Mouse (Mus musculus) midbrain, embryonic 16.5 days (tissue): ENCODE measurements around the gene Adora3. TPM values are rescaled to one million over a fixed set of nuclear protein-coding genes. Genes with fewer than 3 reads are reported as not detected.

ENCODE experiments used
- ATAC-seq: fragments of 200-750 bp; cut with Nextera tagmentation; 2 replicates; pipeline ENCODE4 v1.8.0; 2017; ENCODE audit warnings: moderate TSS enrichment
- H3K27ac ChIP-seq: fragments of 300-500 bp; sonication (generic); 2 replicates; pipeline ENCODE4 v1.5.1; 2014; ENCODE audit warnings: mild to moderate bottlenecking, low read length, mixed read lengths
- H3K27me3 ChIP-seq: fragments of 300-500 bp; sonication (generic); 2 replicates; pipeline ENCODE4 v1.6.1; 2014; ENCODE audit warnings: low read depth, low read length, mixed read lengths; ENCODE audit not compliant: control insufficient read depth, insufficient read depth
- H3K36me3 ChIP-seq: fragments of 300-500 bp; sonication (generic); 2 replicates; pipeline ENCODE4 v1.6.1; 2014; ENCODE audit warnings: mild to moderate bottlenecking, low read length, moderate library complexity, mixed read lengths; ENCODE audit not compliant: control insufficient read depth, insufficient read depth
- H3K4me1 ChIP-seq: fragments of 300-500 bp; sonication (generic); 2 replicates; pipeline ENCODE4 v1.6.1; 2014; ENCODE audit warnings: mild to moderate bottlenecking, low read length, mixed read lengths; ENCODE audit not compliant: control insufficient read depth, insufficient read depth
- H3K4me2 ChIP-seq: fragments of 300-500 bp; sonication (generic); 2 replicates; pipeline ENCODE4 v1.6.1; 2014; ENCODE audit warnings: mild to moderate bottlenecking, low read length, mixed read lengths
- H3K4me3 ChIP-seq: fragments of 300-500 bp; sonication (generic); 2 replicates; pipeline ENCODE4 v1.5.1; 2014; ENCODE audit warnings: low read depth, mild to moderate bottlenecking, low read length, moderate library complexity, mixed read lengths
- H3K9ac ChIP-seq: fragments of 300-500 bp; sonication (generic); 2 replicates; pipeline ENCODE4 v1.6.1; 2014; ENCODE audit warnings: low read depth, low read length, mixed read lengths
- H3K9me3 ChIP-seq: fragments of 300-500 bp; sonication (generic); replicated peaks from 2 replicates; pipeline ENCODE4 v1.6.1; 2014; ENCODE audit warnings: mild to moderate bottlenecking, low read length, mixed read lengths; ENCODE audit not compliant: control insufficient read depth, poor library complexity, severe bottlenecking
- WGBS: fragments of 180-500 bp; shearing (Covaris S2); extraction: QIAGEN DNeasy Blood & Tissue Kit; methylation state at CpG from one replicate; pipeline ENCODE4 v1.1.7; 2014; 5-methylcytosine and 5-hydroxymethylcytosine counted together
- polyA plus RNA-seq: library from polyadenylated mRNA; unstranded; fragments of >200 nt; fragmentation: Nextera tagmentation; extraction: Ambion mirVana; gene quantifications from 2 replicates; pipeline ENCODE4 v1.2.1, GENCODE M21; 2015

The Adora3 gene
- polyA plus RNA-seq, 1 experiment from 2014 or later: 0.14 TPM

GRCm38 (mm10) chr3:105882105-105882504 lies 11.4 kb downstream of the Adora3 start:
- Histone ChIP-seq H3K27ac (no peak overlapping the region), H3K9ac (no peak overlapping the region), H3K4me2 (no peak overlapping the region), H3K27me3 (no peaks in the 10 kb centered on the region), H3K4me1 (no peaks in the 10 kb centered on the region), H3K36me3 (no peaks in the 10 kb centered on the region), H3K9me3 (no peaks in the 10 kb centered on the region; the same call in 1 of the 2 replicates), H3K4me3 (no peak overlapping the region)
- ATAC-seq: no peak
- 91% methylated on average over 7 of the region's 7 CpGs for WGBS

GRCm38 (mm10) chr3:105883111-105883510 lies 12.5 kb downstream of the Adora3 start:
- Histone ChIP-seq H3K4me1 (no peaks in the 10 kb centered on the region), H3K9ac (no peak overlapping the region), H3K9me3 (no peaks in the 10 kb centered on the region; the same call in 1 of the 2 replicates), H3K27ac (no peak overlapping the region), H3K4me2 (no peak overlapping the region), H3K36me3 (no peaks in the 10 kb centered on the region), H3K27me3 (no peaks in the 10 kb centered on the region), H3K4me3 (no peak overlapping the region)
- ATAC-seq: no peak
- 93% methylated on average over 2 of the region's 2 CpGs for WGBS

- ATAC-seq: no peak
- Histone ChIP-seq H3K27ac (no peak overlapping the region), H3K4me1 (no peaks in the 10 kb centered on the region), H3K4me3 (no peak overlapping the region), H3K9me3 (no peaks in the 10 kb centered on the region; the same call in 1 of the 2 replicates), H3K27me3 (no peaks in the 10 kb centered on the region), H3K4me2 (no peak overlapping the region), H3K36me3 (no peaks in the 10 kb centered on the region), H3K9ac (no peak overlapping the region)
- 74% methylated on average over 3 of the region's 3 CpGs for WGBS
Measured at GRCm38 (mm10) chr3:105888961-105889360, 18.3 kb downstream of the Adora3 start.

DNA sequence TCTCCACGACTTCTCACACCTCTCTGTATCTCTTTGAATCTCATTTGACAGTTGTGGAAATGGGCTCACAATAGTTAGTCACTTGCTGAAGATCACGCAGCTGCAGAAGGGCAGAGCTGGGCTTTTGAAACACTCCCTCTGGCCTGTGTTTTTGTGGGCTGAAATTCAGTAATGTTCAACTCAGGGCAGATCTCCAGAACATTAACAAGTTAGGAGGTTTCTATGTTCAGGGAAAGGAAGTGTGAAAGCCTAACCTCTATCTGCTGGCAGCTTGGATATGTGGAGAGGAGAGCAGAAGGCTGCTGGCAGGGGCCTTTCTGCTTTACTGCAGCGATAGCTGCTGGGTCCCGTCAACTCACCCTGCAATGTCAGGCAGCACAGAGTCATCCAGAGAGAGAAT lies 19.6 kb downstream of the Adora3 start:
- H3K4me3 ChIP-seq: no peak overlapping the region
- WGBS: 73% methylated on average over 4 of the region's 4 CpGs
- ATAC-seq: no peak
- no peak overlapping the region for H3K9ac ChIP-seq
- no peaks in the 10 kb centered on the region for H3K4me1 ChIP-seq
- no peaks in the 10 kb centered on the region for H3K27me3 ChIP-seq
- no peak overlapping the region for H3K4me2 ChIP-seq
- no peak overlapping the region for H3K27ac ChIP-seq
- H3K9me3 ChIP-seq: no peaks in the 10 kb centered on the region; the same call in 1 of the 2 replicates
- H3K36me3 ChIP-seq: no peaks in the 10 kb centered on the region

DNA sequence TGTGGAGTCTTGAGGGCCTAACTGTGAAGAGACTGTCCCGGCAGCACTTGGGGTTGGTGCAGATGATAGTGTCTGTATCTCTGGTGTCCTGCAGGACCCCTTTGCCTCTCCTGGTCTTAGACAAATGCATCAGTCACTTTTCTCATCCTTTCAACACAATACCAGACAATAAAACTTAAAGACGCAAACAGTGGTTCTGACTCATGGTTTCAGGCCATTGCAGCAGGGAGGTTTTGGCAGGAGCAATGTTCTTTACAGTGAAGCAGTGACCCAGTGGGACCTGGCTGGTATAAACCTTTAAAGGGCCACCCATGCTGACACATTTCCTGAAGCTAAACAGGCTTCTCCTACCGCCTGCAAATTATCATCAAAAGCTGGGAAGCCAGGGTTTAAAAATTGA lies 20.5 kb downstream of the Adora3 start:
- H3K4me3 ChIP-seq: no peak overlapping the region
- no peaks in the 10 kb centered on the region for H3K27me3 ChIP-seq
- WGBS: 88% methylated on average over 3 of the region's 3 CpGs
- H3K9me3 ChIP-seq: no peaks in the 10 kb centered on the region; the same call in 1 of the 2 replicates
- H3K4me2 ChIP-seq: no peak overlapping the region
- H3K4me1 ChIP-seq: no peaks in the 10 kb centered on the region
- no peak for ATAC-seq
- H3K27ac ChIP-seq: no peak overlapping the region
- H3K9ac ChIP-seq: no peak overlapping the region
- no peaks in the 10 kb centered on the region for H3K36me3 ChIP-seq

- H3K4me3 ChIP-seq: no peak overlapping the region
- no peak overlapping the region for H3K4me2 ChIP-seq
- H3K27ac ChIP-seq: no peak overlapping the region
- no peaks in the 10 kb centered on the region for H3K4me1 ChIP-seq
- H3K9ac ChIP-seq: no peak overlapping the region
- no peaks in the 10 kb centered on the region for H3K27me3 ChIP-seq
- no peak for ATAC-seq
- no peaks in the 10 kb centered on the region for H3K9me3 ChIP-seq
- H3K36me3 ChIP-seq: no peaks in the 10 kb centered on the region
- 85% methylated on average over 10 of the region's 10 CpGs for WGBS
Measured at GRCm38 (mm10) chr3:105891760-105892571, 21.3 kb downstream of the Adora3 start.

DNA sequence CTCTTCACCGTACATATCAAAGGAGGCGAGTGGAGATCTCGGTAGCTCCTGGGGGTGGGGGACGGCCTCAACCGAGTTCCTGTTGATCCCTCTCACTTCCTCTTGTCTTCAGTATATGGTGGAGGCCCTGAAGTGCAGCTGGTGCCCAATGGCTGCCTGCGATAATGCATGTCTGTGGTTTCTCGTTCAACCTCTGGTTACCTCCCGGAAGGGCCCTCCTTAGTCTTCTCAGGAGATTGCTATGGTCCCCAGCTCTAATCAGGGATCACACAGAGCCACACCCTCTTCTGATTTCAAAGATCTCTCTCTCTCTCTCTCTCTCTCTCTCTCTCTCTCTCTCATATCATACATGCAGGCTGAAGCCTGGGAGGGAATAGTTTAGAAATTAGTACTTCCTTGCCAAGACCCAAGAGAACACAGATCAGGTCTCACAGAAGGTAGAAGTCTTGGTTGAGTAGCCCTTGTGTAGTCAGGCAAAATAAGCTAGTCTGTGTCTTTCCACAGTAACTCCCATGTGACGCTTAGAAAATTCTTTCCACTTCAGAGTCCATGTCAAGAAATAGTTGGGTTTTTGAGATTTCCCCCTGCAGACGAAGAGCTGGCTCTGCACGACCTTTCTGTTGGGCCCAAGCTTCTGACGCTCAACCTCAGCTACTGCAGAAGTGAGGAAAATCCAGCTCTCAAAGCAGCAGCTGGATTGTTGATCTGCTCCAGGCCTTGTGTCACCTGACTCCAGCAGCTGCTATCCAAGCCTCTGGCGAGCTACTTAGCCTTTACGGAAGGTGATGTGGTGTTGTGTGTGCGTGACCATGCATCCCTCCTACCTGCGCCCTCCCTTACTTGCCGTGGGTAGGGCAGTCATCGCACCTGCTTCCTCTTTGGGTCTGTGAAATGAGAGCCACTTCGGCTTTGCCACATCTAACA lies 22.2 kb downstream of the Adora3 start:
- ATAC-seq: no peak
- WGBS: 82% methylated on average over 19 of the region's 19 CpGs
- H3K4me1 ChIP-seq: no peaks in the 10 kb centered on the region
- no peaks in the 10 kb centered on the region for H3K27me3 ChIP-seq
- no peak overlapping the region for H3K9ac ChIP-seq
- no peak overlapping the region for H3K4me2 ChIP-seq
- no peaks in the 10 kb centered on the region for H3K9me3 ChIP-seq
- H3K27ac ChIP-seq: no peak overlapping the region
- no peak overlapping the region for H3K4me3 ChIP-seq
- H3K36me3 ChIP-seq: no peaks in the 10 kb centered on the region

- Histone ChIP-seq H3K9ac (no peak overlapping the region), H3K27me3 (no peaks in the 10 kb centered on the region), H3K27ac (no peak overlapping the region), H3K4me2 (no peak overlapping the region), H3K4me3 (no peak overlapping the region), H3K4me1 (no peaks in the 10 kb centered on the region), H3K9me3 (no peaks in the 10 kb centered on the region), H3K36me3 (no peaks in the 10 kb centered on the region)
- ATAC-seq: no peak
- 77% methylated on average over 6 of the region's 6 CpGs for WGBS
Measured at GRCm38 (mm10) chr3:105893941-105894391, 23.3 kb downstream of the Adora3 start.
